ENCODE assay signal across 8 mouse cellular contexts in genomic region chr5:34336097-34336774, GRCm38 (mm10). TPM values are rescaled to one million over a fixed set of nuclear protein-coding genes. Genes with fewer than 3 reads are reported as not detected.
DNase-seq lines count a peak whose midpoint lies in the region; ATAC-seq lines count a peak whose summit lies in the region.

Gene Rnf4 (plus strand): TSS chr5:34336289.

- peak; percentile 99 for DNase-seq in Muller cell, postnatal 12 days (ENCODE audit: inconsistent ontology term)
- peak; percentile 98 for DNase-seq in cerebellum, adult 9-11 months
- peak; percentile 97 to 99 for DNase-seq in frontal cortex, adult 2 months (ENCODE audit: extremely low spot score in 1 of 2, low spot score in 1 of 2)
- DNase-seq in hindbrain, embryonic 11.5 days (ENCODE audit: low spot score): peak; percentile 98
- DNase-seq in layer of hippocampus, postnatal 10 days (ENCODE audit: low spot score in 2 of 2): peak; percentile 96 to 98
- peak; percentile 99 for DNase-seq in lung, postnatal 10 days
- peak; percentile 97 for DNase-seq in ovary, postnatal 36 days (ENCODE audit: low spot score)
- peak; percentile 99 for DNase-seq in thymus, postnatal 25 days

- ATAC-seq in hindbrain, embryonic 11.5 days (ENCODE audit: low FRiP score): peak; percentile 97

- H3K9me3 ChIP-seq in hindbrain, embryonic 11.5 days (ENCODE audit: control insufficient read depth, low read length): no peaks in the 10 kb centered on the region

- H3K4me2 ChIP-seq in hindbrain, embryonic 11.5 days (replicated peaks; ENCODE audit: low read depth, low read length): peak within 1 kb of the TSS; percentile 93

- H3K27ac ChIP-seq in hindbrain, embryonic 11.5 days (ENCODE audit: low read depth, low read length): peak within 1 kb of the TSS; percentile 93

- no peaks in the 10 kb centered on the region for H3K4me1 ChIP-seq in hindbrain, embryonic 11.5 days (replicated peaks; ENCODE audit: control insufficient read depth, insufficient read depth, low read length)

- under 1% methylated on average over 62 of the region's 67 CpGs for WGBS in hindbrain, embryonic 11.5 days

- H3K9ac ChIP-seq in hindbrain, embryonic 11.5 days (ENCODE audit: low read depth, low read length): peak within 1 kb of the TSS; percentile 98

- H3K36me3 ChIP-seq in hindbrain, embryonic 11.5 days (ENCODE audit: control insufficient read depth, insufficient read depth, low read length): no peaks in the 10 kb centered on the region

- H3K27me3 ChIP-seq in hindbrain, embryonic 11.5 days (ENCODE audit: control insufficient read depth, insufficient read depth, low read length): no peaks in the 10 kb centered on the region

- H3K4me3 ChIP-seq in hindbrain, embryonic 11.5 days (ENCODE audit: low read depth, low read length): peak within 1 kb of the TSS; percentile 100

RNA-seq across cellular contexts. Expression of gene Rnf4, which starts in this region (rescaled TPM):
- polyA plus RNA-seq in frontal cortex, adult 2 months (2012; rRNA removed): 84.9 TPM in 2 replicates
- polyA plus RNA-seq in hindbrain, embryonic 11.5 days (2014; fragmentation: Nextera tagmentation; extraction: Ambion mirVana): 188 and 195 TPM in 2 replicates
- total RNA-seq in layer of hippocampus, postnatal 10 days (2021): 10 to 100 TPM; 85.3 to 98.4 TPM

Comparison
In these comparisons a context has a peak if more than half of its experiments do, and no peak if none do; other contexts are left out.
1. Peak in every context shown above with its lines: DNase-seq, ATAC-seq, H3K4me3 ChIP-seq and H3K27ac ChIP-seq.